Mouse (Mus musculus): ENCODE measurements around the gene Nnmt.

Nnmt gene

GRCm38 (mm10) chr9:48562388-48562787 is 42.6 kb downstream of the Nnmt start:
- no peak for DNase-seq (ENCODE audit: extremely low read depth, insufficient read length, low spot score)

GRCm38 (mm10) chr9:48559482-48560139 is 45.3 kb downstream of the Nnmt start:
- no peak for DNase-seq (ENCODE audit: extremely low read depth, insufficient read length, low spot score)

GRCm38 (mm10) chr9:48558637-48559036 is 46.3 kb downstream of the Nnmt start:
- no peak for DNase-seq (ENCODE audit: extremely low read depth, insufficient read length, low spot score)

DNA sequence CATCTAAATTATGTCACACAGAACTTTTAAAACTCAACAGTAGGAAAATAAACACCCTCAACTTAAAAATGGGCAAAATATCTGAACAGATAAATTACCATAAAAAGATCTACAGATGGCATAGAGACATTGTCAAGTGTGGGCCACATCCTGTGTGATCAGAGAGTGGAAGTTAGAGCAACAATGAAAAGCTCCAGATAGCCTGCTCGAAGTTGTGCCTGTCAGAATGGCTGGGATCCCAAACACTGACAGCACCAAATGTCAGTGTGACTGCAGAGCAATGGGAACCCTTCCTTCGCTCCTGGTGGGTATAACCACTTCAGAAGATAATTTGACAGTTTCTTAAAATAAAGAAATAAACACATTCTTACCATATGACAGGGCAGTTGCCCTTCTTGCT is 55.9 kb downstream of the Nnmt start:
- no peak for DNase-seq (ENCODE audit: extremely low read depth, insufficient read length, low spot score)

DNA sequence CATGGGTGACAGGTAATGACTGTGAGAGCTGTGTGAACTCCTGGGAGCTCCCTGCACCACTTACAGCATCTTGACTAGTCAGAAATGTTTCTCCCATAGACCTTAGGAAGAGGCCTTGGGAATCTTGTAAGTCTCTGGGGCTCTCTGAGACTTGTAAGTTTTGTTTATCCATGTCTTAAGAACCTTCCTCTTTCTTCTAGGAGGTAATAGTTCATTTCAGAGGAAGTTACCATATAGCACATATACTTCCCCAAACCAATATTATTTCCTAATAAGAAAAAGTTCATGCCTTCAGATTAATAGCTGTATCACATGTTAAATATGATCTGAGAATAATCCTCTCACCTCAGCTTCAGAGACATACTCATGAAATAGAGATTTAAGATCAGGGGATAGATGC is 57.7 kb downstream of the Nnmt start:
- DNase-seq (ENCODE audit: extremely low read depth, insufficient read length, low spot score), result no peak

Measured in 3134 (cell line).